Mouse (Mus musculus) neural tube, embryonic 15.5 days (tissue): ENCODE measurements around the gene Rpp25l. TPM values are rescaled to one million over a fixed set of nuclear protein-coding genes. Genes with fewer than 3 reads are reported as not detected.

Source experiments
- ATAC-seq: fragments of 200-750 bp; cut with Nextera tagmentation; 2 replicates; pipeline ENCODE4 v1.8.0; 2017; ENCODE audit warnings: mild to moderate bottlenecking, moderate TSS enrichment, moderate library complexity; ENCODE audit not compliant: low FRiP score
- H3K27ac ChIP-seq: fragments of 300-500 bp; sonication (generic); replicated peaks from 2 replicates; pipeline ENCODE4 v1.5.1; 2015; ENCODE audit warnings: mild to moderate bottlenecking, inconsistent platforms
- H3K27me3 ChIP-seq: fragments of 300-500 bp; sonication (generic); replicated peaks from 2 replicates; pipeline ENCODE4 v1.6.1; 2015; ENCODE audit warnings: inconsistent platforms
- H3K36me3 ChIP-seq: fragments of 300-500 bp; sonication (generic); 2 replicates; pipeline ENCODE4 v1.6.1; 2015; ENCODE audit warnings: inconsistent platforms
- H3K4me1 ChIP-seq: fragments of 300-500 bp; sonication (generic); 2 replicates; pipeline ENCODE4 v1.6.1; 2015; ENCODE audit warnings: inconsistent platforms
- H3K4me2 ChIP-seq: fragments of 300-500 bp; sonication (generic); 2 replicates; pipeline ENCODE4 v1.6.1; 2015; ENCODE audit warnings: inconsistent platforms, mild to moderate bottlenecking, moderate library complexity
- H3K4me3 ChIP-seq: fragments of 300-500 bp; sonication (generic); replicated peaks from 2 replicates; pipeline ENCODE4 v1.5.1; 2015; ENCODE audit warnings: mild to moderate bottlenecking, inconsistent platforms
- H3K9ac ChIP-seq: fragments of 300-500 bp; sonication (generic); replicated peaks from 2 replicates; pipeline ENCODE4 v1.6.1; 2015; ENCODE audit warnings: mild to moderate bottlenecking, inconsistent platforms
- H3K9me3 ChIP-seq: fragments of 300-500 bp; sonication (generic); replicated peaks from 2 replicates; pipeline ENCODE4 v1.6.1; 2016; ENCODE audit warnings: inconsistent platforms
- WGBS: fragments of 180-500 bp; shearing (Covaris S2); methylation state at CpG from one replicate; pipeline ENCODE4 v1.1.7; 2015; ENCODE audit warnings: mixed read lengths; 5-methylcytosine and 5-hydroxymethylcytosine counted together
- polyA plus RNA-seq: library from polyadenylated mRNA; unstranded; fragments of >200 nt; fragmentation: Nextera tagmentation; extraction: Ambion mirVana; gene quantifications from 2 replicates; pipeline ENCODE4 v1.2.1, GENCODE M21; 2015

Gene Rpp25l
- polyA plus RNA-seq, 1 experiment from 2014 or later = 59.3 TPM

GRCm38 (mm10) chr4:41731052-41731765 is 17.9 kb upstream of the Rpp25l start, which contains the start of gene Arid3c:
Gene Arid3c (minus strand): TSS chr4:41731142.
- Histone ChIP-seq H3K27ac (no peak within 1 kb of the TSS), H3K4me1 (peaks cover 25% of the 10 kb centered on the region), H3K4me2 (peak within 1 kb of the TSS; percentile 88), H3K27me3 (peaks cover 66% of the 10 kb centered on the region), H3K36me3 (no peaks in the 10 kb centered on the region), H3K9me3 (no peaks in the 10 kb centered on the region), H3K4me3 (peak within 1 kb of the TSS; percentile 39), H3K9ac (peak within 1 kb of the TSS; percentile 38)
- ATAC-seq = no peak
- 2% methylated on average over 50 of the region's 50 CpGs for WGBS

- Histone ChIP-seq H3K4me2 (peak overlapping the region; percentile 31), H3K9ac (peak overlapping the region; percentile 32; the same call in 1 of the 2 replicates), H3K9me3 (no peaks in the 10 kb centered on the region), H3K4me3 (no peak overlapping the region), H3K36me3 (no peaks in the 10 kb centered on the region), H3K4me1 (peaks cover 41% of the 10 kb centered on the region), H3K27me3 (peaks cover 74% of the 10 kb centered on the region), H3K27ac (no peak overlapping the region)
- whole genome bisulfite sequencing = 8% methylated on average over 20 of the region's 20 CpGs
- ATAC-seq = no peak
Measured at GRCm38 (mm10) chr4:41726826-41727621, 13.7 kb upstream of the Rpp25l start.

- peak; percentile 96 for ATAC-seq
- peaks cover 38% of the 10 kb centered on the region for H3K4me1 ChIP-seq
- H3K4me3 ChIP-seq = peak within 1 kb of the TSS; percentile 94
- peak within 1 kb of the TSS; percentile 77 for H3K27ac ChIP-seq
- peak within 1 kb of the TSS; percentile 86 for H3K9ac ChIP-seq
- peaks cover 41% of the 10 kb centered on the region for H3K27me3 ChIP-seq
- 0% methylated on average over 27 of the region's 27 CpGs for WGBS
- peaks cover 22% of the 10 kb centered on the region for H3K36me3 ChIP-seq
- H3K9me3 ChIP-seq = no peaks in the 10 kb centered on the region
- peak within 1 kb of the TSS; percentile 75 for H3K4me2 ChIP-seq
Measured at GRCm38 (mm10) chr4:41722918-41723351, 9.6 kb upstream of the Rpp25l start, which contains the start of gene Dctn3. Gene Dctn3 (minus strand): TSS chr4:41723170.

GRCm38 (mm10) chr4:41716834-41717233 is 3.5 kb upstream of the Rpp25l start:
- Histone ChIP-seq H3K27ac (no peak overlapping the region), H3K36me3 (peaks cover 40% of the 10 kb centered on the region), H3K9me3 (no peaks in the 10 kb centered on the region), H3K9ac (no peak overlapping the region), H3K4me3 (no peak overlapping the region), H3K4me2 (no peak overlapping the region), H3K27me3 (no peaks in the 10 kb centered on the region), H3K4me1 (peaks cover 46% of the 10 kb centered on the region)
- WGBS = 72% methylated on average over 6 of the region's 6 CpGs
- no peak for ATAC-seq

GRCm38 (mm10) chr4:41715596-41715995 is 2.3 kb upstream of the Rpp25l start:
- Histone ChIP-seq H3K36me3 (peaks cover 40% of the 10 kb centered on the region), H3K27ac (no peak overlapping the region), H3K4me2 (no peak overlapping the region), H3K27me3 (no peaks in the 10 kb centered on the region), H3K9ac (no peak overlapping the region), H3K9me3 (no peaks in the 10 kb centered on the region), H3K4me1 (peaks cover 52% of the 10 kb centered on the region), H3K4me3 (no peak overlapping the region)
- WGBS = 90% methylated on average over 5 of the region's 5 CpGs
- ATAC-seq = no peak

- 79% methylated on average over 8 of the region's 8 CpGs for WGBS
- H3K4me2 ChIP-seq = no peak overlapping the region
- H3K9ac ChIP-seq = no peak overlapping the region
- H3K27ac ChIP-seq = no peak overlapping the region
- H3K27me3 ChIP-seq = no peaks in the 10 kb centered on the region
- H3K4me3 ChIP-seq = no peak overlapping the region
- H3K4me1 ChIP-seq = peaks cover 52% of the 10 kb centered on the region
- no peaks in the 10 kb centered on the region for H3K9me3 ChIP-seq
- H3K36me3 ChIP-seq = peaks cover 39% of the 10 kb centered on the region
- no peak for ATAC-seq
Measured at GRCm38 (mm10) chr4:41715082-41715481, 1.7 kb upstream of the Rpp25l start.

GRCm38 (mm10) chr4:41714276-41714675 is 942 bp upstream of the Rpp25l start:
- no peak for ATAC-seq
- no peak overlapping the region for H3K9ac ChIP-seq

GRCm38 (mm10) chr4:41712421-41713196 is 725 bp downstream of the Rpp25l start:
- H3K27ac ChIP-seq = peak overlapping the region; percentile 79
- peak; percentile 15; the same call in 1 of the 2 replicates for ATAC-seq
- peak overlapping the region; percentile 94 for H3K4me2 ChIP-seq
- no peaks in the 10 kb centered on the region for H3K27me3 ChIP-seq
- H3K4me1 ChIP-seq = peaks cover 58% of the 10 kb centered on the region
- peaks cover 14% of the 10 kb centered on the region for H3K36me3 ChIP-seq
- H3K9me3 ChIP-seq = no peaks in the 10 kb centered on the region
- WGBS = 43% methylated on average over 31 of the region's 31 CpGs
- H3K4me3 ChIP-seq = peak overlapping the region; percentile 83
- peak overlapping the region; percentile 98 for H3K9ac ChIP-seq

More at GRCm38 (mm10) chr4:41714276-41714675, 942 bp upstream of the Rpp25l start:
- no peaks in the 10 kb centered on the region for H3K9me3 ChIP-seq
- H3K4me3 ChIP-seq = peak overlapping the region; percentile 83
- 13% methylated on average over 8 of the region's 8 CpGs for WGBS
- H3K27me3 ChIP-seq = no peaks in the 10 kb centered on the region
- peaks cover 31% of the 10 kb centered on the region for H3K36me3 ChIP-seq
- 0 out of 2 replicates have a peak overlapping the region, but pooled peaks have one; percentile 28 for H3K27ac ChIP-seq
- peaks cover 52% of the 10 kb centered on the region for H3K4me1 ChIP-seq
- peak overlapping the region; percentile 94 for H3K4me2 ChIP-seq

GRCm38 (mm10) chr4:41711705-41712375 is 1.5 kb downstream of the Rpp25l start:
- WGBS = 75% methylated on average over 16 of the region's 16 CpGs
- peaks cover 58% of the 10 kb centered on the region for H3K4me1 ChIP-seq
- H3K9me3 ChIP-seq = no peaks in the 10 kb centered on the region
- peaks cover 7% of the 10 kb centered on the region for H3K36me3 ChIP-seq
- H3K9ac ChIP-seq = peak overlapping the region; percentile 98; the same call in 1 of the 2 replicates
- H3K4me3 ChIP-seq = peak overlapping the region; percentile 83
- peak overlapping the region; percentile 94 for H3K4me2 ChIP-seq
- no peaks in the 10 kb centered on the region for H3K27me3 ChIP-seq
- no peak for ATAC-seq
- H3K27ac ChIP-seq = no peak overlapping the region

GRCm38 (mm10) chr4:41710229-41710628 is 3.1 kb downstream of the Rpp25l start:
- Histone ChIP-seq H3K4me1 (peaks cover 62% of the 10 kb centered on the region), H3K4me2 (no peak overlapping the region), H3K9me3 (no peaks in the 10 kb centered on the region), H3K9ac (no peak overlapping the region), H3K27me3 (peaks cover 6% of the 10 kb centered on the region; the same call in 1 of the 2 replicates), H3K4me3 (no peak overlapping the region), H3K36me3 (no peaks in the 10 kb centered on the region), H3K27ac (no peak overlapping the region)
- ATAC-seq = no peak
- WGBS = 69% methylated on average over 4 of the region's 4 CpGs
